In genomic region chr10:93888935-93889578, GRCm38 (mm10) we compare ENCODE assay signal across 8 mouse cellular contexts. TPM values are rescaled to one million over a fixed set of nuclear protein-coding genes. Genes with fewer than 3 reads are reported as not detected.
A peak's percentile ranks its signal among the peaks of the same experiment; 100 is the strongest.
DNase-seq lines count a peak whose midpoint lies in the region; ATAC-seq lines count a peak whose summit lies in the region.

No protein-coding gene starts in this region.

- H3K9me3 ChIP-seq in forebrain, embryonic 11.5 days (ENCODE audit: control insufficient read depth, low read length), result no peaks in the 10 kb centered on the region
- H3K9me3 ChIP-seq in midbrain, embryonic 14.5 days (ENCODE audit: control insufficient read depth, low read length), result no peaks in the 10 kb centered on the region

- peak overlapping the region; percentile 72; the same call in 1 of the 2 replicates for H3K27ac ChIP-seq in forebrain, embryonic 11.5 days (ENCODE audit: low read depth, low read length)
- peak overlapping the region; percentile 93 for H3K27ac ChIP-seq in midbrain, embryonic 14.5 days (replicated peaks; ENCODE audit: low read depth, low read length)

- no peaks in the 10 kb centered on the region for H3K27me3 ChIP-seq in forebrain, embryonic 11.5 days (ENCODE audit: control insufficient read depth, insufficient read depth, low read length)
- no peaks in the 10 kb centered on the region for H3K27me3 ChIP-seq in midbrain, embryonic 14.5 days (ENCODE audit: control insufficient read depth, insufficient read depth, low read length)

- intact Hi-C loops in left cerebral cortex, postnatal 36 days (cut with DNase I), result loop anchor here (10.0 kb wide), 1 partner anchor 256 kb away; the partner anchor contains the start of gene Nr2c1
- intact Hi-C loops in left cerebral cortex, postnatal 25 days (cut with DNase I), result loop anchor here (5.0 kb wide), 1 partner anchor 798 kb away; the partner anchor contains the start of gene Cep83

- H3K4me1 ChIP-seq in forebrain, embryonic 11.5 days (replicated peaks; ENCODE audit: control insufficient read depth, insufficient read depth, low read length), result peaks cover 11% of the 10 kb centered on the region
- H3K4me1 ChIP-seq in midbrain, embryonic 14.5 days (ENCODE audit: control insufficient read depth, insufficient read depth, low read length), result peaks cover 5% of the 10 kb centered on the region

- H3K4me2 ChIP-seq in forebrain, embryonic 11.5 days (ENCODE audit: low read depth, low read length, severe bottlenecking), result peak overlapping the region; percentile 83
- H3K4me2 ChIP-seq in midbrain, embryonic 14.5 days (ENCODE audit: low read length), result peak overlapping the region; percentile 76

- DNase-seq in left cerebral cortex, adult 18-20 months (ENCODE audit: low spot score in 2 of 2), result peak; percentile 15 to 49
- DNase-seq in left cerebral cortex, postnatal 36 days (ENCODE audit: low spot score in 2 of 2), result no peak
- DNase-seq in adipocyte (ENCODE audit: low spot score), result peak; percentile 27
- no peak for DNase-seq in forebrain, embryonic 11.5 days (ENCODE audit: low spot score)
- DNase-seq in heart, postnatal 4 days, result peak; percentile 57
- peak; percentile 51 to 68 for DNase-seq in left cerebral cortex, postnatal 25 days (ENCODE audit: low spot score in 2 of 2)
- peak; percentile 63 for DNase-seq in midbrain, embryonic 14.5 days
- peak; percentile 42 to 47 for DNase-seq in thymus, postnatal 10 days (ENCODE audit: low spot score in 2 of 2)

- peak; percentile 75 for ATAC-seq in forebrain, embryonic 11.5 days (replicated peaks; ENCODE audit: low FRiP score)
- peak; percentile 73 for ATAC-seq in midbrain, embryonic 14.5 days (ENCODE audit: low FRiP score, low TSS enrichment)

- peak overlapping the region; percentile 95 for H3K9ac ChIP-seq in forebrain, embryonic 11.5 days (ENCODE audit: low read length)
- H3K9ac ChIP-seq in midbrain, embryonic 14.5 days (replicated peaks; ENCODE audit: low read length), result peak overlapping the region; percentile 91

- peak overlapping the region; percentile 97 for H3K4me3 ChIP-seq in forebrain, embryonic 11.5 days (ENCODE audit: low read depth, low read length)
- H3K4me3 ChIP-seq in midbrain, embryonic 14.5 days (replicated peaks; ENCODE audit: low read depth, low read length), result peak overlapping the region; percentile 93

- H3K36me3 ChIP-seq in forebrain, embryonic 11.5 days (ENCODE audit: control insufficient read depth, insufficient read depth, low read length), result peaks cover 9% of the 10 kb centered on the region; the same call in 1 of the 2 replicates
- peaks cover 24% of the 10 kb centered on the region for H3K36me3 ChIP-seq in midbrain, embryonic 14.5 days (ENCODE audit: control insufficient read depth, insufficient read depth, low read length)

- WGBS in forebrain, embryonic 11.5 days, result under 1% methylated on average over 38 of the region's 38 CpGs
- WGBS in midbrain, embryonic 14.5 days, result under 1% methylated on average over 38 of the region's 38 CpGs

RNA-seq across cellular contexts. Expression of gene Metap2, which starts 7.8 kb away (rescaled TPM):
- 100 to 1,000 TPM; 103 to 113 TPM for total RNA-seq in left cerebral cortex, adult 18-20 months (2021)
- total RNA-seq in left cerebral cortex, postnatal 36 days (2021), result 100 to 1,000 TPM; 102 to 118 TPM
- 237 and 241 TPM in 2 replicates for polyA plus RNA-seq in forebrain, embryonic 11.5 days (2014; fragmentation: Nextera tagmentation; extraction: Ambion mirVana)
- 100 to 1,000 TPM; 179 to 184 TPM for total RNA-seq in heart, postnatal 4 days (2021)
- total RNA-seq in left cerebral cortex, postnatal 25 days (2021), result 100 to 1,000 TPM; 112 to 125 TPM
- polyA plus RNA-seq in midbrain, embryonic 14.5 days (2014; fragmentation: Nextera tagmentation; extraction: Ambion mirVana), result 142 and 173 TPM in 2 replicates

RNA-seq across cellular contexts. Expression of gene Usp44, which starts 57.7 kb away (rescaled TPM):
- total RNA-seq in left cerebral cortex, adult 18-20 months (2021), result not detected
- not detected for total RNA-seq in left cerebral cortex, postnatal 36 days (2021)
- polyA plus RNA-seq in forebrain, embryonic 11.5 days (2014; fragmentation: Nextera tagmentation; extraction: Ambion mirVana), result 10.5 and 11.3 TPM in 2 replicates
- total RNA-seq in heart, postnatal 4 days (2021), result under 1 TPM in 1 of 2 experiments, not detected in 1; 0.11 TPM
- total RNA-seq in left cerebral cortex, postnatal 25 days (2021), result not detected
- polyA plus RNA-seq in midbrain, embryonic 14.5 days (2014; fragmentation: Nextera tagmentation; extraction: Ambion mirVana), result 0.26 and 0.84 TPM in 2 replicates

Comparison
In these comparisons a context has a peak if more than half of its experiments do, and no peak if none do; other contexts are left out.
1. DNase-seq: peak in left cerebral cortex, adult 18-20 months (2 of 2), adipocyte (single experiment), heart, postnatal 4 days (single experiment), left cerebral cortex, postnatal 25 days (2 of 2), midbrain, embryonic 14.5 days (single experiment) and thymus, postnatal 10 days (2 of 2); none in left cerebral cortex, postnatal 36 days (0 of 2) and forebrain, embryonic 11.5 days (single experiment).